Mouse (Mus musculus) neural tube, embryonic 15.5 days (tissue): Measurements from ENCODE around the gene Gm45062. TPM values are rescaled to one million over a fixed set of nuclear protein-coding genes. Genes with fewer than 3 reads are reported as not detected.

Source experiments
- ATAC-seq: fragments of 200-750 bp; cut with Nextera tagmentation; 2 replicates; pipeline ENCODE4 v1.8.0; 2017; ENCODE audit warnings: mild to moderate bottlenecking, moderate TSS enrichment, moderate library complexity; ENCODE audit not compliant: low FRiP score
- H3K27ac ChIP-seq: fragments of 300-500 bp; sonication (generic); replicated peaks from 2 replicates; pipeline ENCODE4 v1.5.1; 2015; ENCODE audit warnings: mild to moderate bottlenecking, inconsistent platforms
- H3K27me3 ChIP-seq: fragments of 300-500 bp; sonication (generic); replicated peaks from 2 replicates; pipeline ENCODE4 v1.6.1; 2015; ENCODE audit warnings: inconsistent platforms
- H3K36me3 ChIP-seq: fragments of 300-500 bp; sonication (generic); 2 replicates; pipeline ENCODE4 v1.6.1; 2015; ENCODE audit warnings: inconsistent platforms
- H3K4me1 ChIP-seq: fragments of 300-500 bp; sonication (generic); 2 replicates; pipeline ENCODE4 v1.6.1; 2015; ENCODE audit warnings: inconsistent platforms
- H3K4me2 ChIP-seq: fragments of 300-500 bp; sonication (generic); 2 replicates; pipeline ENCODE4 v1.6.1; 2015; ENCODE audit warnings: inconsistent platforms, mild to moderate bottlenecking, moderate library complexity
- H3K4me3 ChIP-seq: fragments of 300-500 bp; sonication (generic); replicated peaks from 2 replicates; pipeline ENCODE4 v1.5.1; 2015; ENCODE audit warnings: mild to moderate bottlenecking, inconsistent platforms
- H3K9ac ChIP-seq: fragments of 300-500 bp; sonication (generic); replicated peaks from 2 replicates; pipeline ENCODE4 v1.6.1; 2015; ENCODE audit warnings: mild to moderate bottlenecking, inconsistent platforms
- H3K9me3 ChIP-seq: fragments of 300-500 bp; sonication (generic); replicated peaks from 2 replicates; pipeline ENCODE4 v1.6.1; 2016; ENCODE audit warnings: inconsistent platforms
- WGBS: fragments of 180-500 bp; shearing (Covaris S2); methylation state at CpG from one replicate; pipeline ENCODE4 v1.1.7; 2015; ENCODE audit warnings: mixed read lengths; 5-methylcytosine and 5-hydroxymethylcytosine counted together
- polyA plus RNA-seq: library from polyadenylated mRNA; unstranded; fragments of >200 nt; fragmentation: Nextera tagmentation; extraction: Ambion mirVana; gene quantifications from 2 replicates; pipeline ENCODE4 v1.2.1, GENCODE M21; 2015

The Gm45062 gene
- polyA plus RNA-seq, 1 experiment from 2014 or later, result 9.4 TPM

DNA sequence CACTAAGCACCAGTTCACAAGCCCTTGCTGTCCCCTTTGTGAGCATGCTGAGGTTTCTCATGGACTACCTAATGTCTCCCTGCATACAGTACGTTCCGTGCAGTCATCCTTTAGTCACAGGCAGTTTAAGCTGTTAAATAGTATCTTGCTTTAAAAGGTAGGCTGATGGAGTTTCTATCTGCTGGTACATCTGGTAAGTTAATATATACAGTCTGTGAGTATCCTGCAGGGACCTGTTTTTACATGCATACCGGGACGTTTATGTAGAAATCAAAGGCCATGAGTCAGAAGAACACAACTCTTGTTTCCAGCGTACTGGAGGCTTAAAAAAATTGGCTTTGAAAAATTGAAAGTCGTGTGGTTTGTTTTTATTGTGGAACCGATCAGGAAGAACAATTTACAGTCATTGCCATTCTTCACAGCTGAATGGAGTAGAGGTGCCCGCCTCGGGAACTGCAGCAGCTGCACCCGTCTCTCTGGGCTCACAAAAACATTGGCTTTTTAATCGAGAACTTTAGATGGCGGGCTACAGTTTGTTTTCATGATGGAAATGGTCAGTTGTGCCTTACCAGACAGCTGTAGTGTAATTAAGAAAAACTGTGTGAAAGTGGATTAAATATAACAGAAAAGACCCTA is 93.4 kb downstream of the Gm45062 start:
- 0 out of 2 replicates have a peak overlapping the region, but pooled peaks have one; percentile 5 for H3K4me3 ChIP-seq
- no peaks in the 10 kb centered on the region for H3K27me3 ChIP-seq
- peak overlapping the region; percentile 48 for H3K4me2 ChIP-seq
- H3K9ac ChIP-seq, result no peak overlapping the region
- WGBS, result 7% methylated on average over 12 of the region's 12 CpGs
- no peaks in the 10 kb centered on the region for H3K9me3 ChIP-seq
- ATAC-seq, result peak; percentile 77
- peak overlapping the region; percentile 67 for H3K27ac ChIP-seq
- no peaks in the 10 kb centered on the region for H3K36me3 ChIP-seq
- peaks cover 27% of the 10 kb centered on the region for H3K4me1 ChIP-seq

DNA sequence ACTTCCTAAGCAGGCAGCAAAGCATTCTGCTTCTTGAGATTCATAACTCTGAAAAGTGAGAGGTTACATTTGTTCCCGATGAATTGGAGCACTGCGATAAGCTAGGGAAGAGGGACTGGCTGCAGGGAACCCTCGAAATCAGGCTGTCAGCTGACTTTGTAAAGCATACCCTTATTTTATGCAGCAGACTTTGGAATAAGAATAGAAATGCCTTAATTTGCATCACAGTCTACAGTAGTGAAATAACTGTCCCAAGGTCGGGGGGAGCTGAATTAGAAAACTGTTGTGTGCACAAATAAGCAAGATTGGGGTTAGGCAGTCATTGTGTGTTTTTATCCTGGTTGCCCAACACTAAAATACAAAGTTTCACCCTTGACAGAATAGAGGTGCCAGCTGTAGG is 94.2 kb downstream of the Gm45062 start:
- Histone ChIP-seq H3K9ac (no peak overlapping the region), H3K36me3 (no peaks in the 10 kb centered on the region), H3K27me3 (no peaks in the 10 kb centered on the region), H3K4me3 (no peak overlapping the region), H3K4me2 (peak overlapping the region; percentile 48; the same call in 1 of the 2 replicates), H3K9me3 (no peaks in the 10 kb centered on the region), H3K4me1 (peaks cover 27% of the 10 kb centered on the region), H3K27ac (no peak overlapping the region)
- 28% methylated on average over 4 of the region's 4 CpGs for WGBS
- ATAC-seq, result no peak

GRCm38 (mm10) chr6:8354846-8355245 is 95.6 kb downstream of the Gm45062 start:
- H3K4me1 ChIP-seq, result peaks cover 27% of the 10 kb centered on the region
- WGBS, result 82% methylated on average over 4 of the region's 4 CpGs
- no peaks in the 10 kb centered on the region for H3K9me3 ChIP-seq
- ATAC-seq, result no peak
- H3K9ac ChIP-seq, result no peak overlapping the region
- H3K4me3 ChIP-seq, result no peak overlapping the region
- H3K4me2 ChIP-seq, result no peak overlapping the region
- no peaks in the 10 kb centered on the region for H3K36me3 ChIP-seq
- H3K27me3 ChIP-seq, result no peaks in the 10 kb centered on the region
- no peak overlapping the region for H3K27ac ChIP-seq

DNA sequence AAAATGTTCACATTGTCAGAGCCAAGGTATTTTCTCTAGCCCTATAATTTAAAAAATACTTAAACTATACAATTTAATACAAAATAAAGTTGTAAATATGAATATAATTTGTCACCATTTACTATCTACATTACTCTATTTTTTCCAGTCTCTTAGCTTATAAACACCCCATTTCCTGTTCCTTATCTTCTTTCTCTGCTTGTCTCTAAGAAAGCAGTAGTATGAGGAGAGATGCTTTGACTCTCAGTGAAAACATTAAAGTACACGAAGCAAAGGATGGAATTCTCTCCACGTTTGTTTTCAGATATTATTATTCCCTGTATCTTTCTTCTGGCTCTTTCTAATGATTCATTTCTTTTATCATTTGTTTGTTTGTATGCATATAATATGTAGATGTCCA is 99.0 kb downstream of the Gm45062 start:
- Histone ChIP-seq H3K4me2 (no peak overlapping the region), H3K4me3 (no peak overlapping the region), H3K27ac (no peak overlapping the region), H3K9me3 (no peaks in the 10 kb centered on the region), H3K27me3 (no peaks in the 10 kb centered on the region), H3K36me3 (no peaks in the 10 kb centered on the region), H3K9ac (no peak overlapping the region), H3K4me1 (peaks cover 9% of the 10 kb centered on the region)
- WGBS, result 75% methylated on average over 2 of the region's 2 CpGs
- no peak for ATAC-seq

DNA sequence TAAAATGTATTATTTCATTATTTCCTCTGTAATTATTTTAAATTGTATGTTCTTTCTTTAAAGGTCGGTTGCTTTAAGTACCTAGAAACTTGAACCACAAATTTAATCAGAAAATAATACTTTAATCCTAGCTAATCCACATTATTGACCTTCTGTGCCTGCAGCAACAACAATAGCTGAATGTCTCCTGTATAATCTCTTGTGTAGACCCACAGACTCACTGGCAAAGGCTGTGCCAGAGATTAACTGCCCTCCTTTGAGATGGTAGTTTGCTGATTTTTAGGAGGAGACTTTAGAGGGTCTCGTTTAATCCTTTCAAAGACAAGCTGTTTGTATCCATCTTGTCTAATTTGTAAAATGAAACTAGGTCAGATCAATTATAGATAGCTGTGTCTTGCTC is 99.5 kb downstream of the Gm45062 start:
- no peak overlapping the region for H3K27ac ChIP-seq
- no peaks in the 10 kb centered on the region for H3K36me3 ChIP-seq
- no peak overlapping the region for H3K4me2 ChIP-seq
- H3K9ac ChIP-seq, result no peak overlapping the region
- peaks cover 3% of the 10 kb centered on the region for H3K4me1 ChIP-seq
- H3K9me3 ChIP-seq, result no peaks in the 10 kb centered on the region
- no peak overlapping the region for H3K4me3 ChIP-seq
- H3K27me3 ChIP-seq, result no peaks in the 10 kb centered on the region
- no peak for ATAC-seq
- WGBS, result 55% methylated on average over 2 of the region's 2 CpGs

- 88% methylated on average over 7 of the region's 7 CpGs for WGBS
- Histone ChIP-seq H3K4me3 (no peak overlapping the region), H3K4me2 (no peak overlapping the region), H3K9me3 (no peaks in the 10 kb centered on the region), H3K27ac (no peak overlapping the region), H3K9ac (no peak overlapping the region), H3K4me1 (0 out of 2 replicates have a peak, but pooled peaks cover 3% of the 10 kb centered on the region), H3K36me3 (no peaks in the 10 kb centered on the region), H3K27me3 (no peaks in the 10 kb centered on the region)
- ATAC-seq, result no peak
Measured at GRCm38 (mm10) chr6:8360805-8361204, 101.6 kb downstream of the Gm45062 start.

DNA sequence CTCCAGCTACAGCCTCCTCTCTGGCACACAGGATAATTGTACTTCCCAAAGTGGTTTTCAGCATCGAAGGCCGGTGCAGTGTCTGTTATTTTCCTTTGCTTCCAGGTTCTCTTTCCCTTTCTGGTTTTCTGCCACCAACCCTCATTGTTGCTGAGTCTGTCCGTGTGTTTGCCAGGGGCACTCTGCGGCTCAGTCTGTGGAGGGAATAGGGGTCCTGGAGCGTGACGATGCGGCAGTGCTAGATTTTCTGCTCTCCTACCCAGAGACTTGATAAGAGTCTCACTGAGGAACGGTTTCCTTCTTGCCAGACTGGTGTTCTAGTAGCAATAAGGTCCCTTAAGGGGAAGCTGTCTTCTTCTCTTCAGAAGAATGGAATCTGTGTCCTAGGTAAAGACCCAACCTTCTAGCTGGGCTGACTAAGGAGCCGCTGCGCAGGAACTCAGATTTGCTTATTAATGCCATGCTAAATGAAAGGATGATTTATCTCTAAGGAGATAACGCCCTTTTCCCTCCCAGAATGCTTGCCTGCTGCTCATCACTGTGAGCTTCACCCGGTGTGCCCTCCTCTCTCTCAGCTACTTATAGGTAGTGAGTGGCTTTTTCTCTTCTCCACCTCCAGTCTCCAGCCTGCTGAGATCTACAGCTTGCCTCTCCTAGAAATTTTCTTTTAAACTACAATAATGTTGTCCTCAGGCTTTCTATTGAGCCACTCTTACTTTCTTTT is 104.9 kb downstream of the Gm45062 start:
- Histone ChIP-seq H3K9me3 (no peaks in the 10 kb centered on the region), H3K27ac (peak overlapping the region; percentile 18; the same call in 1 of the 2 replicates), H3K4me2 (no peak overlapping the region), H3K27me3 (no peaks in the 10 kb centered on the region), H3K36me3 (no peaks in the 10 kb centered on the region), H3K4me1 (0 out of 2 replicates have a peak, but pooled peaks cover 3% of the 10 kb centered on the region), H3K9ac (no peak overlapping the region), H3K4me3 (no peak overlapping the region)
- 0 out of 2 replicates have a peak, but pooled peaks have one; percentile 40 for ATAC-seq
- WGBS, result 57% methylated on average over 12 of the region's 12 CpGs

DNA sequence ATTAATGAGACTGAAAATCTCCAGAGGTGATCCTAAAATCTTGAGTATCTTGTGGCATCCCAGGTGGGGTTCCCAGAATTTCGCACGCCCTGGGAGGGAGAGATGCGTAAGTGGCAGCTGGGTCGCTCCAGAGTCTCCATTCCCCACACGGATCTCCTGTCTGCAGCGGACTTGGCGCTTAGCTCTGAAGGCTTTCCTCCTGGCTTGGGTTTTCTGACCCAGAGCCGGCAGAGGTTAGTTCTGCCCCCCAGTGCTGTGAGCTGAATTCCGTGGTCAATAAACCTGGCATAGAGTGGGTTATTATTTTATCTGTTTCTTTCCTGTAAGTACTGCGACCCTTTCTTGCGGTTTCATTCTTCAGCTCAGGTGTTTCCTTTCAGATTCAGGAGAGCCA is 105.5 kb downstream of the Gm45062 start:
- WGBS, result 91% methylated on average over 11 of the region's 11 CpGs
- ATAC-seq, result no peak

DNA sequence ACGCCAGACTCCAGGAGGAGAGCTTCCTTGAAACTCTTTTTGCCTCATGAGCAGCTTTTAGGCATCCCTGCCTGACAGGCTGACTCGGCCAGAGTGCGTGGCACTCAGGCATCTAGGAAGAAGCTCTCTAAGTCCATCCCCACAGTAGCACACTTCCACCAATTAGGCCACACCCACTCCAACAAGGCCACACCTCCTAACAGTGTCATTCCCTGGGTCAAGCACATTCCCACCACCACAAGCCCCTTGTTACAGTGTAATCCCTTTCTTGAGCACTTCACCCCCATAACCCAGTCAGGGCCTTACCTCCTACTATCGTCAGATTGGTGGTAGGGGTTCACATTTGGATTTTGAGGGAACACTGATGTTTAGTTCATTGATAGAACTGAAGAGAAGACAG is 108.4 kb downstream of the Gm45062 start:
- no peaks in the 10 kb centered on the region for H3K27me3 ChIP-seq
- no peak overlapping the region for H3K27ac ChIP-seq
- H3K9ac ChIP-seq, result no peak overlapping the region
- H3K4me2 ChIP-seq, result no peak overlapping the region
- H3K4me1 ChIP-seq, result 0 out of 2 replicates have a peak, but pooled peaks cover 3% of the 10 kb centered on the region
- WGBS, result 92% methylated on average over 4 of the region's 4 CpGs
- no peak for ATAC-seq
- no peaks in the 10 kb centered on the region for H3K36me3 ChIP-seq
- H3K9me3 ChIP-seq, result no peaks in the 10 kb centered on the region
- no peak overlapping the region for H3K4me3 ChIP-seq

More for the DNA sequence above, 105.5 kb downstream of the Gm45062 start:
- H3K36me3 ChIP-seq, result no peaks in the 10 kb centered on the region
- no peak overlapping the region for H3K4me2 ChIP-seq
- H3K9me3 ChIP-seq, result no peaks in the 10 kb centered on the region
- H3K4me1 ChIP-seq, result 0 out of 2 replicates have a peak, but pooled peaks cover 3% of the 10 kb centered on the region
- H3K27me3 ChIP-seq, result no peaks in the 10 kb centered on the region
- H3K9ac ChIP-seq, result no peak overlapping the region
- H3K27ac ChIP-seq, result no peak overlapping the region
- H3K4me3 ChIP-seq, result no peak overlapping the region

GRCm38 (mm10) chr6:8368198-8368864 is 109.1 kb downstream of the Gm45062 start:
- no peaks in the 10 kb centered on the region for H3K36me3 ChIP-seq
- no peaks in the 10 kb centered on the region for H3K27me3 ChIP-seq
- no peak overlapping the region for H3K4me3 ChIP-seq
- ATAC-seq, result no peak
- no peak overlapping the region for H3K9ac ChIP-seq
- 0 out of 2 replicates have a peak, but pooled peaks cover 3% of the 10 kb centered on the region for H3K4me1 ChIP-seq
- 30% methylated on average over 2 of the region's 2 CpGs for WGBS
- H3K4me2 ChIP-seq, result no peak overlapping the region
- H3K9me3 ChIP-seq, result no peaks in the 10 kb centered on the region
- H3K27ac ChIP-seq, result no peak overlapping the region

- Histone ChIP-seq H3K27me3 (no peaks in the 10 kb centered on the region), H3K9ac (no peak overlapping the region), H3K9me3 (no peaks in the 10 kb centered on the region), H3K36me3 (no peaks in the 10 kb centered on the region), H3K4me3 (no peak overlapping the region), H3K4me2 (no peak overlapping the region), H3K4me1 (no peaks in the 10 kb centered on the region), H3K27ac (no peak overlapping the region)
- ATAC-seq, result no peak
- 89% methylated on average over 3 of the region's 3 CpGs for WGBS
Measured at GRCm38 (mm10) chr6:8370624-8371023, 111.4 kb downstream of the Gm45062 start.
